Mouse (Mus musculus) thymus, postnatal 14 days (tissue): ENCODE data around the gene Zbtb17.

ENCODE experiments used
- DNase-seq: peaks from one replicate; pipeline ENCODE4 v3.0.0; 2021

Zbtb17 gene

GRCm38 (mm10) chr4:141505810-141506209, 61.4 kb downstream of the Zbtb17 start:
- no peak for DNase-seq

GRCm38 (mm10) chr4:141506352-141506751, 61.9 kb downstream of the Zbtb17 start:
- no peak for DNase-seq

GRCm38 (mm10) chr4:141506893-141507292, 62.4 kb downstream of the Zbtb17 start:
- DNase-seq, result no peak

- DNase-seq, result no peak
These were observed 66.0 kb downstream of the Zbtb17 start for GRCm38 (mm10) chr4:141510457-141510856.

GRCm38 (mm10) chr4:141512145-141512544, 67.7 kb downstream of the Zbtb17 start:
- no peak for DNase-seq

- no peak for DNase-seq
These were observed 69.8 kb downstream of the Zbtb17 start for GRCm38 (mm10) chr4:141514179-141514641.
